Mouse (Mus musculus) liver, embryonic 14.5 days (tissue): ENCODE results near the gene Itpr1.

Source experiments
- CTCF ChIP-seq: IDR thresholded peaks from 2 replicates; pipeline ENCODE4 v1.5.1; 2016; ENCODE audit warnings: antibody characterized with exemption, low read depth, control low read depth
- EP300 ChIP-seq: IDR thresholded peaks from 2 replicates; pipeline ENCODE4 v1.6.1; 2016; ENCODE audit warnings: antibody characterized with exemption, low read depth

DNA sequence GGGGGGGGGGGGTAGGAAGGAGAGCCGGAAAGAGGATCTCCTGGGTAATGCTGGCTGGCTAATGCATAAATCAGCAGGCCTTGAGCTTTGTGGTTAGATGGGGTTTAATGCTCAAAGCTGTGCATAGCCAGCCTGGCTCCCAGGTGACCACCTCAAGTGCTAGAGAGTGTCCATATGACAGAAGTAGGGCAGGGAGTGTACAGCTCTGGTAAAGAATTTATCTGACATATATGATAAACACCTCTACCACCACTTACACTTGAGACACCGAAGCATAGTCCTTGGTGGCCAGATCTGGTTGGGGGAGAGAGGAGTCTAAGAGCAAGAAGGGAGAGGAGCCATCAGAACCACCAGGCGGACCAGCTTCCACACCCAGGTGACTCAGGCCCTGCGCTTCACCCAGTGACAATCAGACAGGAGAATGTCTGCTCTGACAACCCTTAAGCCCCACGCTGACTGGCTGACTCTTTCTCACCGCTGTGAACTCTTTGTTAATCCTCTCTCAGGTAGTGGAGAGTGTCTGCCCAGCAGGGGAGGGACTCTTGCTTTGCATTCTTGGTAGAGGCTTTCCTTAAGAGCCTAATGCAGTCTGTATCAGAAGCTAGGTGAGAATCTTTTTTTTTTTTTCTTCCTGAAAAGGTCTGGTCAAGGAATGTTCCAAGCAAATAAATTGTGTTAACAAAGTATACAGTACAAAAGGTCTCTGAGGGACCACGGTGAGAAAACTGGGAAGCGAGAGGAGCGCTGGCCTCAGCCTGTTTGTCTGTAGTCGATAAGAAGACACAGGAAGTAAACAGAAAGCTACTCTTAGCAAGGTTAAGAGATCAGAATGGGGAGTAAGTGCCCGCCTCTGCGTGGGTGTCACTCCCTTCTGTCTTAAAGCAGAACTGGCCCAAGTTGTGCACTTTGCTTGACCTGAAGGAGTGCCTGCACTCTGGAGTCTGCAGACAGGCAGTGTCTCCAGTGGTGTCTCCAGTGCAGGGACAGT, 318.7 kb downstream of the Itpr1 start:
- TF ChIP-seq CTCF (peak; percentile 55), EP300 (0 out of 2 replicates have a peak, but pooled peaks have one; percentile 29)
